Mouse (Mus musculus) thymus, postnatal 4 days (tissue): ENCODE measurements at regions not wholly inside any gene's neighbourhood (a gene's known extent, or its start where the extent isn't known, plus 50 kb on each side); places are given as distances from the start of the nearest gene placed in this dataset.
"Not testable (repeated sequence)": the region's sequence is repeated elsewhere in the genome, so short reads cannot be mapped to it uniquely, and the experiment has no call there.

ENCODE experiments used
- DNase-seq: peaks from one replicate; pipeline ENCODE4 v3.0.0; 2021

GRCm38 (mm10) chr11:114483823-114484667 is 184.3 kb upstream of the Rpl38 start:
- DNase-seq: no peak

- not testable (repeated sequence) for DNase-seq
Observed at GRCm38 (mm10) chr11:114483350-114483749, 185.0 kb upstream of the Rpl38 start.

GRCm38 (mm10) chr11:114482070-114482469 is 186.3 kb upstream of the Rpl38 start:
- no peak for DNase-seq

- DNase-seq: no peak
Observed at GRCm38 (mm10) chr11:114481037-114481436, 187.3 kb upstream of the Rpl38 start.

- DNase-seq: no peak
Observed at GRCm38 (mm10) chr11:114480119-114480540, 188.2 kb upstream of the Rpl38 start.

GRCm38 (mm10) chr11:114478736-114479135 is 189.6 kb upstream of the Rpl38 start:
- DNase-seq: no peak

- peak; percentile 62 for DNase-seq
Observed at GRCm38 (mm10) chr11:114477365-114477764, 191.0 kb upstream of the Rpl38 start.

GRCm38 (mm10) chr11:114472501-114473260 is 195.6 kb upstream of the Rpl38 start:
- no peak for DNase-seq

GRCm38 (mm10) chr11:114468394-114468793 is 199.9 kb upstream of the Rpl38 start:
- DNase-seq: peak; percentile 18

GRCm38 (mm10) chr11:114467803-114468202 is 200.5 kb upstream of the Rpl38 start:
- DNase-seq: no peak

- DNase-seq: no peak
Observed at GRCm38 (mm10) chr11:114465486-114465885, 202.8 kb upstream of the Rpl38 start.

GRCm38 (mm10) chr11:114462755-114463374 is 205.5 kb upstream of the Rpl38 start:
- peak; percentile 67 for DNase-seq

- DNase-seq: no peak
Observed at GRCm38 (mm10) chr11:114454876-114455330, 213.4 kb upstream of the Rpl38 start.

GRCm38 (mm10) chr11:114448776-114449401 is 219.4 kb upstream of the Rpl38 start:
- no peak for DNase-seq

GRCm38 (mm10) chr11:114447461-114447847 is 220.9 kb upstream of the Rpl38 start:
- DNase-seq: no peak

GRCm38 (mm10) chr11:114446617-114447460 is 221.5 kb upstream of the Rpl38 start:
- peak; percentile 47 for DNase-seq

- DNase-seq: no peak
Observed at GRCm38 (mm10) chr11:114446075-114446616, 222.2 kb upstream of the Rpl38 start.

GRCm38 (mm10) chr11:114444211-114444610 is 224.1 kb upstream of the Rpl38 start:
- DNase-seq: no peak

- no peak for DNase-seq
Observed at GRCm38 (mm10) chr11:114443444-114443843, 224.9 kb upstream of the Rpl38 start.

GRCm38 (mm10) chr11:114439314-114439713 is 229.0 kb upstream of the Rpl38 start:
- no peak for DNase-seq

- no peak for DNase-seq
Observed at GRCm38 (mm10) chr11:114435788-114436187, 232.5 kb upstream of the Rpl38 start.

GRCm38 (mm10) chr11:114433561-114433960 is 234.8 kb upstream of the Rpl38 start:
- no peak for DNase-seq
